Mouse (Mus musculus): ENCODE measurements around the gene Cnih2. TPM values are rescaled to one million over a fixed set of nuclear protein-coding genes. Genes with fewer than 3 reads are reported as not detected.
A peak's percentile ranks its signal among the peaks of the same experiment; 100 is the strongest.

Gene Cnih2
- total and polyA plus RNA-seq, 3 experiments = 0.70 TPM; not detected in 2

DNA sequence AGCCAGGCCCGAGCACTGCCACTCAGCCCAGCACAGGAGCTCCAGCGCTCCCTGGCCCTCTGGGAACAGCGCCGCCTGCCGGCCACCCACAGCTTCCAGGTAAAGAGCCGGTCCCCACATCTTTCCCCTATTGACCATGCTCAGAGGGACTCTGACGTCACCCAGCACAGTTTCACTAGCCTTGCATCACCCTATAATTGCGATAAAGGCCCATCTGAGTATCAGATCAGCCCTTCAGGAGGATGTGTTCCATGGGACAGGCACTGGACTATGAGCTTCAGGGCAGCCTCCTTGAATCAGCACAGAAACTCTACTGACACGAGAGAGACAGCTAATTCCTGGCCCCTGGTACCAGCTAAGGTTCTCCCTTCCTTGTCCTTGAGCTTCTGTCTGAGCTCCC is 44.4 kb downstream of the Cnih2 start:
- intact Hi-C loops (cut with DNase I) = no loop called here
- no peaks in the 10 kb centered on the region for H3K79me2 ChIP-seq (replicated peaks; ENCODE audit: control insufficient read depth, insufficient read depth, low read length)
- 49% methylated on average over 9 of the region's 9 CpGs for WGBS
- no peak overlapping the region for H3K4me3 ChIP-seq
- DNase-seq = peak in 1 of 2 experiments; percentile 53
- H3K9ac ChIP-seq (ENCODE audit: low read depth, low read length) = no peak overlapping the region
- TF ChIP-seq EP300 (IDR thresholded peaks at IDR 0.05; ENCODE audit: insufficient read depth, low read depth, low read length) (no peak), CTCF (IDR thresholded peaks at IDR 0.05) (peak; percentile 79)
- no peaks in the 10 kb centered on the region for H3K36me3 ChIP-seq (ENCODE audit: control insufficient read depth, insufficient read depth, low read length)
- no peak overlapping the region for H3K27ac ChIP-seq
- no peaks in the 10 kb centered on the region for H3K27me3 ChIP-seq (ENCODE audit: control insufficient read depth, insufficient read depth, low read length)
- H3K4me1 ChIP-seq (ENCODE audit: control insufficient read depth, insufficient read depth, low read length) = peaks cover 11% of the 10 kb centered on the region

DNA sequence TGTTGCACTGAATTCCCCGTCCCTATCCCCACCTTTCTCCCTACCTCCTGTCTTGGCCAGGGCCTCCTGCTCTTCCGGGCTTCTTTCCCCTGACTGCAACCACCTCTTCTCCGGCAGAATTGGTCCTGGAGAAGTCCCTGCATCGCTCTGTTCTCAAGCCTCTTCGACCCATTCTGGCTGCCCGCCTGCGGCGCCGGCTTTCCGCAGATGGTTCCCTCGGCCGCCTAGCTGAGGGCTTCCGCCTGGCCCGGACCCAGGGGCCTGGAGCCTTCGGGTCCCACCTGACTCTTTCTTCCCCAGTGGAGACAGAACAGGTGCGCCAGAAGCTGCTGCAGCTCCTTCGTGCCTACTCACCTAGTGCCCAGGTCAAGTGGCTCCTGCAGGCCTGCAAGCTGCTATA is 45.5 kb downstream of the Cnih2 start:
- no peaks in the 10 kb centered on the region for H3K79me2 ChIP-seq (replicated peaks; ENCODE audit: control insufficient read depth, insufficient read depth, low read length)
- no peak for TF ChIP-seq CTCF (IDR thresholded peaks at IDR 0.05)
- no peak for TF ChIP-seq EP300 (IDR thresholded peaks at IDR 0.05; ENCODE audit: insufficient read depth, low read depth, low read length)
- no peak for TF ChIP-seq POLR2A (IDR thresholded peaks at IDR 0.05; ENCODE audit: insufficient read depth, low read depth, low read length)
- no peak overlapping the region for H3K4me3 ChIP-seq
- no peaks in the 10 kb centered on the region for H3K27me3 ChIP-seq (ENCODE audit: control insufficient read depth, insufficient read depth, low read length)
- intact Hi-C loops (cut with DNase I) = no loop called here
- WGBS = 80% methylated on average over 17 of the region's 17 CpGs
- H3K9ac ChIP-seq (ENCODE audit: low read depth, low read length) = no peak overlapping the region
- H3K36me3 ChIP-seq (ENCODE audit: control insufficient read depth, insufficient read depth, low read length) = no peaks in the 10 kb centered on the region
- peaks cover 7% of the 10 kb centered on the region for H3K4me1 ChIP-seq (ENCODE audit: control insufficient read depth, insufficient read depth, low read length)
- H3K27ac ChIP-seq = no peak overlapping the region
- no peak for DNase-seq

DNA sequence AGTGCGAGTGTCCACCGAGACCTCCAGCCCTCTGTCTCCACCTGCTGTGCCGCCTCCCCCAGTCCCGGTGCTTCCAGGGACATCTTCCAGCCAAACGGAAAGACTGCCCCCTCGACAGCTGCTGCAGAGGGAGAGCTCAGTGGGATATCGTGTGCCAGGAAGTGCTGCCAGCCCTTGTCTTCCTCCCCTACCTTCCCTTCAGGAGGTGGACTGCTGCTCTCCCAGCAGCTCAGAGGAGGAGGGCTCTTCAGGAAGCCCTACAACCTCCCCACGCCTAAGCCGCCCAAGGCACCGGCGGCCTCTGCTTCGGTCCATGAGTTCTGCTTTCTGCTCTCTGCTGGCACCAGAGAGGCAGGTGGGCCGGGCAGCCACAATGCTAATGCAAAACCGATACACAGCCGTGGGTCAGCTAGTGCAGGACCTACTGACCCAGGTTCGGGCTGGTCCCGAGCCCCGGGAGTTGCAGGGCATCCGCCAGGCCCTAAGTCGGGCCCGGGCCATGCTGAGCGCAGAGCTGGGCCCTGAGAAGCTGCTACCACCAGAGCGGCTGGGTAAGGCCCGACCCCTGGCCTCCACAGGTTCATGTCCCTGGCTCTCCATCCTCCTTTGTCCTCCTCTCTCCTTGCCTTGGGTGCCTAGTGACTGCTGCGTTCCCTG is 46.0 kb downstream of the Cnih2 start:
- H3K4me1 ChIP-seq (ENCODE audit: control insufficient read depth, insufficient read depth, low read length) = peaks cover 4% of the 10 kb centered on the region
- no peak overlapping the region for H3K27ac ChIP-seq
- H3K36me3 ChIP-seq (ENCODE audit: control insufficient read depth, insufficient read depth, low read length) = no peaks in the 10 kb centered on the region
- intact Hi-C loops (cut with DNase I) = no loop called here
- TF ChIP-seq EP300 (IDR thresholded peaks at IDR 0.05; ENCODE audit: insufficient read depth, low read depth, low read length) (no peak), POLR2A (IDR thresholded peaks at IDR 0.05; ENCODE audit: insufficient read depth, low read depth, low read length) (no peak), CTCF (IDR thresholded peaks at IDR 0.05) (no peak)
- no peak for DNase-seq
- H3K4me3 ChIP-seq = no peak overlapping the region
- 49% methylated on average over 25 of the region's 25 CpGs for WGBS
- H3K9ac ChIP-seq (ENCODE audit: low read depth, low read length) = no peak overlapping the region
- H3K27me3 ChIP-seq (ENCODE audit: control insufficient read depth, insufficient read depth, low read length) = no peaks in the 10 kb centered on the region
- H3K79me2 ChIP-seq (replicated peaks; ENCODE audit: control insufficient read depth, insufficient read depth, low read length) = no peaks in the 10 kb centered on the region

DNA sequence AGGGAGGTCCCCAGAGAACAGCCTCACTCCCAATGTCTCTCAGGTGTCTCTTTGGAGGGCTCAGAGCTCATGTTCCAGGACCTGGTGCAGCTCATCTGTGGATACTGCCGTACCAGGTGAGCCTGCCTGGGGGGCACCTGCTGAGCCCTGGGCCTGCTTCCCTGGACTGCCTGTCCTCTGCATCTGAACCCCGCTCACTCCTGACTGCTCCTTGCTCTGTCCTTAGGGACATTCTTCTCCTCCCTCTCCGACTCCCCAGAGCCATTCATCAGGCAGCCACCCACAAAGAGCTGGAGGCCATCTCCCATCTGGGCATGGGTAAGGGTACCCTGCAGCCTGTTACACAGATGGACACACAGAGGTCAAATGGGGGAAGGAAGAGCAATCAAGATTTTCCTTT is 46.8 kb downstream of the Cnih2 start:
- Histone ChIP-seq H3K9ac (ENCODE audit: low read depth, low read length) (no peak overlapping the region), H3K4me3 (peak overlapping the region; percentile 46; the same call in 1 of the 2 replicates), H3K36me3 (ENCODE audit: control insufficient read depth, insufficient read depth, low read length) (no peaks in the 10 kb centered on the region), H3K27ac (no peak overlapping the region; the same call in 1 of the 2 replicates), H3K27me3 (ENCODE audit: control insufficient read depth, insufficient read depth, low read length) (no peaks in the 10 kb centered on the region), H3K4me1 (ENCODE audit: control insufficient read depth, insufficient read depth, low read length) (peaks cover 4% of the 10 kb centered on the region), H3K79me2 (replicated peaks; ENCODE audit: control insufficient read depth, insufficient read depth, low read length) (no peaks in the 10 kb centered on the region)
- WGBS = 64% methylated on average over 3 of the region's 3 CpGs
- intact Hi-C loops (cut with DNase I) = no loop called here
- TF ChIP-seq POLR2A (IDR thresholded peaks at IDR 0.05; ENCODE audit: insufficient read depth, low read depth, low read length) (no peak), EP300 (IDR thresholded peaks at IDR 0.05; ENCODE audit: insufficient read depth, low read depth, low read length) (no peak), CTCF (IDR thresholded peaks at IDR 0.05) (no peak)
- no peak for DNase-seq

DNA sequence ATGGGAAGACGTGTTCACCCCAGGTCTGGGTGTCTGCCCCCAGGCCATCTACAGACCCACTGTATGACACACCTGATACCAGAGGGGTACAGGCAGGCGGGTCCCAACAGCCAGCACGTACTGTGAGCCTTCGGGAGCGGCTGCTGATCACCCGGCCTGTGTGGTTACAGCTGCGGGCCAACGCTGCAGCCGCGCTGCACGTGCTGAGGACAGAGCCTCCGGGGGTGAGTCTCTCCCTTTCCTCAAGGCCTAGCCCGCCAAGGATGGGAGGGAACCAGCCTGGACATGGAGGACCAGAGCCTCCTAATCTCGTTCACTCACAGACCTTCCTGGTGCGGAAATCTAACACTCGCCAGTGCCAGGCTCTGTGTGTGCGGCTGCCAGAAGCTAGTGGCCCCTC is 47.3 kb downstream of the Cnih2 start:
- H3K36me3 ChIP-seq (ENCODE audit: control insufficient read depth, insufficient read depth, low read length) = no peaks in the 10 kb centered on the region
- peak overlapping the region; percentile 56 for H3K9ac ChIP-seq (ENCODE audit: low read depth, low read length)
- no peaks in the 10 kb centered on the region for H3K79me2 ChIP-seq (replicated peaks; ENCODE audit: control insufficient read depth, insufficient read depth, low read length)
- intact Hi-C loops (cut with DNase I) = no loop called here
- WGBS = 16% methylated on average over 17 of the region's 17 CpGs
- H3K4me1 ChIP-seq (ENCODE audit: control insufficient read depth, insufficient read depth, low read length) = peaks cover 4% of the 10 kb centered on the region
- TF ChIP-seq CTCF (IDR thresholded peaks at IDR 0.05) (no peak), POLR2A (IDR thresholded peaks at IDR 0.05; ENCODE audit: insufficient read depth, low read depth, low read length) (no peak), EP300 (IDR thresholded peaks at IDR 0.05; ENCODE audit: insufficient read depth, low read depth, low read length) (no peak)
- peak overlapping the region; percentile 46 for H3K4me3 ChIP-seq
- H3K27me3 ChIP-seq (ENCODE audit: control insufficient read depth, insufficient read depth, low read length) = no peaks in the 10 kb centered on the region
- peak overlapping the region; percentile 67 for H3K27ac ChIP-seq
- DNase-seq = peak in 1 of 2 experiments; percentile 50

DNA sequence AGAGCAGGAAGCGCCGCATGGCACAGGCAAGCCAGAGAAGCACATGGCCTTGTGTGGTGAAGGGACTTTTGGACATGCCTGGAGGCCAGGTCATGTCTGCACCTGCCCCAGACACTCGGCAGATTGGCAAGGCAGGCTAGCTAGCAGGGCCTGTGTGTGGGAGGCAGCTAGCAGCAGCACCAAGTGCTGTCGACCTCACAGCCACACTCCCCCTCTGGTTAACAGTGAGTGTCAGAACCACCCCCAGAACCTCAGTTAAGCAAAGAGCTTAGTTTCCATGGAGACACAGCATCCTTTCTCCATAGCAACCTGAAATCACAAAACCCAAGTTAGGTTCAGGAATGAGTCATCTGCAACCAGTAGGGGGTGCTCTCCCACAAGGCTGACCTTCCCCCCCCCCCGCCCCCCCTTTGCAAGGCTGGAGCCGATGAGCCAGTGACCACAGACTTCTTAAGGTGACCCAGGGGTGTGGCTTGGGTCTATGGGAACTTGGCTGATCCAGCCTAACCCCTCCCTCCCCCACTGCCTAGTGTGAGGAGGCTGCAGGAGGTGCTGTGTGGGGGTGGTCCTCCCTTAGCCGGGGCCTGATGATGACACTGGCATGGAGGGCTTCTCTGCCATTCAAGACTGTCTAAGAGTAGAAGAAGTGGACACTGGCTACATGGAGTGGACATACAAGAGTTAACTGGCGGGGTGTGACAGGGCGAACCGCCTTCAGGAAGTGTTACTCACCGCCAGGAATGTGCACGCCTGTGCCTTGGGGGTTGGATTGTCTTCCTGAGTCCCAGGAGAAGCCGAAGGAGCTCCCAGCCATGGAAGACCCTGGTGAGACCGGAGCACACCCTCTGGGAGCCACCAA is 48.0 kb downstream of the Cnih2 start, which contains the start of gene Rin1:
Rin1 (plus strand) TSS at position 435 of the 859 bp plus-strand sequence.
- 21% methylated on average over 14 of the region's 14 CpGs for WGBS
- Histone ChIP-seq H3K36me3 (ENCODE audit: control insufficient read depth, insufficient read depth, low read length) (no peaks in the 10 kb centered on the region), H3K27ac (peak within 1 kb of the TSS; percentile 67), H3K79me2 (replicated peaks; ENCODE audit: control insufficient read depth, insufficient read depth, low read length) (no peaks in the 10 kb centered on the region), H3K4me3 (peak within 1 kb of the TSS; percentile 46), H3K27me3 (ENCODE audit: control insufficient read depth, insufficient read depth, low read length) (no peaks in the 10 kb centered on the region), H3K4me1 (ENCODE audit: control insufficient read depth, insufficient read depth, low read length) (peaks cover 4% of the 10 kb centered on the region), H3K9ac (ENCODE audit: low read depth, low read length) (peak within 1 kb of the TSS; percentile 56)
- no peak for TF ChIP-seq EP300 (IDR thresholded peaks at IDR 0.05; ENCODE audit: insufficient read depth, low read depth, low read length)
- TF ChIP-seq POLR2A (IDR thresholded peaks at IDR 0.05; ENCODE audit: insufficient read depth, low read depth, low read length) = peak; percentile 57
- TF ChIP-seq CTCF (IDR thresholded peaks at IDR 0.05) = peak; percentile 82
- intact Hi-C loops (cut with DNase I) = loop anchor here (1.0 kb wide), 1 partner anchor 23 kb away; no protein-coding TSS in a partner anchor
- DNase-seq = peak; percentile 68 to 76

Data from heart, adult 2 months (tissue).